Mouse (Mus musculus): ENCODE measurements around the gene Hdac9. TPM values are rescaled to one million over a fixed set of nuclear protein-coding genes. Genes with fewer than 3 reads are reported as not detected.

The Hdac9 gene
- polyA plus RNA-seq, 1 experiment from 2014 or later: 0.45 TPM

DNA sequence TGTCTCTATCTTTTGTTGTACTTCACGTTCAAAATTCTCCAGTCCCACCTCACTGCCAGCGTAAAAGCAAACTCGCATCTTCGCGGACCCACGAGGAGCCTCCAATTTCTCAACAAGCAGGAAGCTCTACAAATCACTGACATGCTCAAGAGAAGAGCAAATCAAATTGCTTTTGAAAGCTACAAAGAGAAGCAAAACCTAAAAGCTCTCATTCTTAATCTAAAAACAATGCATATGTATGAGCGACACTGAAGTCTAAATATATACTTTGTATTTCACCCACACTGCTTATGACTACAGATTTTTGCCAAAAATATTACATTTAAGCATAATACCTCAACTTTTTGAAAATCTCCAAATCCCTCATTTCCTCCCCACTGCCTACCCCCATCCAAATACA is 45.9 kb downstream of the Hdac9 start:
- POLR2A ChIA-PET: no interaction called here
- CTCF ChIA-PET: no interaction called here
- in situ Hi-C loops (cut with MboI; ENCODE audit: low pct_unique_long_range_greater_than_20kb): no loop called here
- no peak for TF ChIP-seq CTCF (IDR thresholded peaks at IDR 0.05)
- no peak for ATAC-seq
- no peak for DNase-seq (ENCODE audit: low read depth, low spot score)
- peaks cover 13% of the 10 kb centered on the region for H3K27me3 ChIP-seq

DNA sequence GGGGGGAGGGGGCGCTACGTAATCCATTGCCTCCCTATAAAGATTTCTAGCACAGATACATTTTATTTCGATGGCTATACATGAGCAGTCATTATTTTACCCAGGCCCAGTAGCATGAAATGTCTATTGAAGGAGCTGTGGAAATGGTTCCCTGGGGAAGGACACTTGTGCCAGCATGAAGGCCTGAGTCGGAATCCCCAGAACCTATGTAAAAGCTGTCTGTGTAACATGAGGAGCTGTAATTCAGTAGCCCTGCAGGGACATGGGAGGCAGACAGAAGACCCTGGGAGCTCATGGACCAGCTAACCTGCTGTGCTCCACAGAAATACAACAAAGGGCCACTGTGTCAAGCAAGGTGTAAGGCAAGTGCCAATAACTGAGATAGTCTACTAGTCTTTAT is 75.7 kb downstream of the Hdac9 start:
- DNase-seq (ENCODE audit: low read depth, low spot score) (no peak), ATAC-seq (no peak)
- TF ChIP-seq CTCF (IDR thresholded peaks at IDR 0.05): no peak
- in situ Hi-C loops (cut with MboI; ENCODE audit: low pct_unique_long_range_greater_than_20kb): no loop called here
- POLR2A ChIA-PET: no interaction called here
- CTCF ChIA-PET: no interaction called here
- H3K27me3 ChIP-seq: peaks cover 14% of the 10 kb centered on the region

DNA sequence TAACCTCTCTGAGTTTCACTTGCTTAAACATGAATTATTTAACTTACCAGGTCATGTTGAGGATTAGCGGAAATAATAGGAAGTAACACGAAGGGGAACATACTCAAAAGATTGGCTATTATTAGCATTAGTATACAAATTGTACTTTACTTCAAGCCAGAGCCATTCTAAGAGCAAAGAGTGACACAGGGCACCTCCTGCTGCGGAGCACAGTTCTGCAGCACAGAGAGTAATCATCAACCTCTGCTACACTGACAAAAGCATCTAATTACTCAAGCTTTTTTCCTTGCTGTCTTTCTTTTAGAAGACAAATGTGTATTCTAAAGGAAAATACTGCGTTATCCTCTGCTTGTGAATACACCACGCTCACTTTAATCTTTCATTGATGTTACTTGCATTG is 79.6 kb downstream of the Hdac9 start:
- in situ Hi-C loops (cut with MboI; ENCODE audit: low pct_unique_long_range_greater_than_20kb): no loop called here
- DNase-seq (ENCODE audit: low read depth, low spot score): no peak
- TF ChIP-seq CTCF (IDR thresholded peaks at IDR 0.05): no peak
- ATAC-seq: no peak
- CTCF ChIA-PET: no interaction called here
- POLR2A ChIA-PET: no interaction called here
- peaks cover 9% of the 10 kb centered on the region for H3K27me3 ChIP-seq

DNA sequence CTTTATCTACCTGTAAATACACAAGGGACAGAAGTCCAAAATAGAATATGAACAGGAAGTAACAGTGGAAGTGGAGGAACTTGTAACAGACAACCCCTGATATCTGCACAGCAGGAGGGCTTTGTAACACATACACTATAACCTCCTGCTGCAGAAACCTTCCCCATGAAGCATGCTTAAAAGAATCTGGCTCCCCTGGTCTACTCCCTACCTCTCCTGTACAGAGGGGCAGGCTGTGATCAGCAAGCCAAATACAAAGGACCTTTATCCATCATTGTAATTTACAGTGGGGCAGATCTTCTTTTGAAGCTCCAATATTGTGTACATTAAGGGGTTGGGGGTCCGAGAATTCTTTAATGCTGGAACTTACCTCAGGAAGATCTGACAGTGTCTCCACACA is 80.0 kb downstream of the Hdac9 start:
- H3K27me3 ChIP-seq: peaks cover 9% of the 10 kb centered on the region
- no peak for TF ChIP-seq CTCF (IDR thresholded peaks at IDR 0.05)
- no peak for DNase-seq (ENCODE audit: low read depth, low spot score)
- in situ Hi-C loops (cut with MboI; ENCODE audit: low pct_unique_long_range_greater_than_20kb): no loop called here
- no peak for ATAC-seq
- ChIA-PET CTCF (interaction anchor here (0.8 kb wide), 1 partner anchor 148 kb away, joined by 3 read pairs; no protein-coding TSS in a partner anchor), POLR2A (no interaction called here)

DNA sequence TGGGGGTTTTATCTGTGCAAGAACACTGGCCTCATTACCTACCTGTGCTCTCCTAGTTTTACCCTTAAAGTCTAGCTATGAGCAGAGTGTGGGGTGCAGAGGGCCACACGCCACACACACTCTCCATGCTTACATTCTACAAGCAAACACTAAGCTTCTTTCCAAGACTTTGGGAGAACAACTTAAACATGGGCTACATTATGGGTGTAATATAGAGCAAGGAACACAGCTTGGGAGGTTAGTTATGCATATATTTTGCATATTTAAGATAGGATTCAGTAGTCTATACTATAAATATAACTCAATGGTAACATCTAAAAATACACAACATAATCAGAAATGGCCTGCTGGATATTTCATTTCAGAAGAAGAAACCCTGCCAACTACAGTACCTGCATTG is 80.8 kb downstream of the Hdac9 start:
- in situ Hi-C loops (cut with MboI; ENCODE audit: low pct_unique_long_range_greater_than_20kb): no loop called here

DNA sequence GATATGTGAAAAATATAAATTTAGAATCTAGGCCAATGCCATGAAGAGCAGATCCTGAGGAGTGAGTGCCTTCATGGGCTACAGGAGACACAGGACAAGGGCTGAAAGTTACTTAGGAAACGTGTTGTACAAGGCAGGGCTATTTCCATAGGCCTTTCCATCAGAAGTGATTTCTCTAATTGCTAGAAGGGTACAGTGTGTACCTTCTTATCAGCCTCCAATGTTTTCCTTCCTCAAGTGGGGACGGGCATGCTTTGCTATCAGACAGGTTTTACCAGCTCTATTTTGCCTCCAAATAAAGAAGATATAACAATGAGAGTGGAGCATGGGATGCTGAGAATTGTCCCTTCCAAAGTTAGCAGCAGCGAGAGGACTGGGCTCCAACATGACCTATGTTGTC is 81.4 kb downstream of the Hdac9 start:
- H3K27me3 ChIP-seq: peaks cover 13% of the 10 kb centered on the region
- POLR2A ChIA-PET: no interaction called here
- no peak for DNase-seq (ENCODE audit: low read depth, low spot score)
- ATAC-seq: no peak
- CTCF ChIA-PET: no interaction called here
- in situ Hi-C loops (cut with MboI; ENCODE audit: low pct_unique_long_range_greater_than_20kb): no loop called here
- TF ChIP-seq CTCF (IDR thresholded peaks at IDR 0.05): no peak

More for the DNA sequence above, 80.8 kb downstream of the Hdac9 start:
- DNase-seq (ENCODE audit: low read depth, low spot score) (no peak), ATAC-seq (no peak)
- H3K27me3 ChIP-seq: peaks cover 17% of the 10 kb centered on the region
- TF ChIP-seq CTCF (IDR thresholded peaks at IDR 0.05): no peak
- POLR2A ChIA-PET: no interaction called here
- CTCF ChIA-PET: interaction anchor here (0.8 kb wide), 1 partner anchor 147 kb away, joined by 3 read pairs; no protein-coding TSS in a partner anchor

DNA sequence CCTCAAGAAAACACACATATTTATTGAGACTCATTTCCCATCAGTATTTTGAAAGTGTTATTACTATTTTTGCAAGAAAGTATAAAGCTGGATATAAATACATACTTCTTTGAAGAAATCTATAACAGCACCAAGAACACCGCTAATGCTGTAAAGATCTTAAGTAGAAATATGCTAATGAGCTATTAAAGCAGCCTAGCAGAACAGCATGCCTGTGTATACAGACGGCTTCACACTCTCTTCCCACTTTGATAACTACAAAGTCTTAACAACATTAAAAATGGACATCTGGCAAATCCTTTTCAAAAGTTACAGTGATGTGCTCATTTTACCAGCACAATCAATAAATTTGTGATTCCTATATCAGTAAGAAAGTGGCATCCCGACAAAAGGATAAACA is 88.2 kb downstream of the Hdac9 start:
- CTCF ChIA-PET: no interaction called here
- in situ Hi-C loops (cut with MboI; ENCODE audit: low pct_unique_long_range_greater_than_20kb): no loop called here

DNA sequence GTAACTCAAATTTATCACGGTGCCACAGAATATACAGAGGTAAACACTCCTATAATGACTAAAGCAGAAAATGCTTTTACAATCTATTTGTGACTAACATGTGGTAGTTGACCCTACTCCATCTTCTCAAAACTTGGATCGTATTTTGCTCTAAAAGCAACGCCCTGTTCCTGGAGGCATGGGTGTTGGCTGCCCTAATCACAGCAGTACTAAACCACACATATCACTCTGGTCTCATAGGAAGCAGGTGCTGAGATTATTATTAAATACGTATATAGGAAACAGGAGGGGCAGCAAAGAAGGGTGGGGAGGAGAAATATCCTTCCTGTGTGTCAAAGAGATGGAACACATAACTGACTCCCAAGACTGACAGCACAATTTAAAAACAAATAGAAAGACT is 90.0 kb downstream of the Hdac9 start:
- no peak for TF ChIP-seq CTCF (IDR thresholded peaks at IDR 0.05)
- CTCF ChIA-PET: no interaction called here
- H3K27me3 ChIP-seq: peaks cover 13% of the 10 kb centered on the region
- POLR2A ChIA-PET: no interaction called here
- no peak for ATAC-seq
- DNase-seq (ENCODE audit: low read depth, low spot score): no peak
- in situ Hi-C loops (cut with MboI; ENCODE audit: low pct_unique_long_range_greater_than_20kb): no loop called here

More for the DNA sequence above, 88.2 kb downstream of the Hdac9 start:
- TF ChIP-seq CTCF (IDR thresholded peaks at IDR 0.05): no peak
- POLR2A ChIA-PET: no interaction called here
- no peak for DNase-seq (ENCODE audit: low read depth, low spot score)
- peaks cover 13% of the 10 kb centered on the region for H3K27me3 ChIP-seq
- no peak for ATAC-seq

DNA sequence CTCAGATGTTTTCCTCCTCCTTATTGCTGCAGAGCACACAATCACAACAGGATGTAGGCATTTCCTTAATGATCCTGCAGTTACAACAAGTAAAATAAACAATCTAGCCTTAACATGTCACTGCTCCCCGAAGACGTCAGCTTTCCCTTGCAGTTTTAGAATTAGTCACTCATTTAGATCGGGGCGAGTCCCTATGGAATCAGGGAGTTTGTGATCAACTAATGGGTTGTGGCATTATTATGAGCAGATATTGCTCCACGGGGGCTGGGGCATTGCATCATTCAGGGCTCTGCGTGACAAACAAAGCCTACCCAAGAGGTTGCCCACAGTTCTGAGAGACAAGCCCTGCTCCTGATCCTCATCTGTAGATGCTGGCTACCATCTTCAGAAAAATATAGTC is 96.7 kb downstream of the Hdac9 start:
- in situ Hi-C loops (cut with MboI; ENCODE audit: low pct_unique_long_range_greater_than_20kb): no loop called here
- no peak for DNase-seq (ENCODE audit: low read depth, low spot score)
- no peak for ATAC-seq
- no peak for TF ChIP-seq CTCF (IDR thresholded peaks at IDR 0.05)
- POLR2A ChIA-PET: no interaction called here
- CTCF ChIA-PET: no interaction called here
- peaks cover 5% of the 10 kb centered on the region for H3K27me3 ChIP-seq

DNA sequence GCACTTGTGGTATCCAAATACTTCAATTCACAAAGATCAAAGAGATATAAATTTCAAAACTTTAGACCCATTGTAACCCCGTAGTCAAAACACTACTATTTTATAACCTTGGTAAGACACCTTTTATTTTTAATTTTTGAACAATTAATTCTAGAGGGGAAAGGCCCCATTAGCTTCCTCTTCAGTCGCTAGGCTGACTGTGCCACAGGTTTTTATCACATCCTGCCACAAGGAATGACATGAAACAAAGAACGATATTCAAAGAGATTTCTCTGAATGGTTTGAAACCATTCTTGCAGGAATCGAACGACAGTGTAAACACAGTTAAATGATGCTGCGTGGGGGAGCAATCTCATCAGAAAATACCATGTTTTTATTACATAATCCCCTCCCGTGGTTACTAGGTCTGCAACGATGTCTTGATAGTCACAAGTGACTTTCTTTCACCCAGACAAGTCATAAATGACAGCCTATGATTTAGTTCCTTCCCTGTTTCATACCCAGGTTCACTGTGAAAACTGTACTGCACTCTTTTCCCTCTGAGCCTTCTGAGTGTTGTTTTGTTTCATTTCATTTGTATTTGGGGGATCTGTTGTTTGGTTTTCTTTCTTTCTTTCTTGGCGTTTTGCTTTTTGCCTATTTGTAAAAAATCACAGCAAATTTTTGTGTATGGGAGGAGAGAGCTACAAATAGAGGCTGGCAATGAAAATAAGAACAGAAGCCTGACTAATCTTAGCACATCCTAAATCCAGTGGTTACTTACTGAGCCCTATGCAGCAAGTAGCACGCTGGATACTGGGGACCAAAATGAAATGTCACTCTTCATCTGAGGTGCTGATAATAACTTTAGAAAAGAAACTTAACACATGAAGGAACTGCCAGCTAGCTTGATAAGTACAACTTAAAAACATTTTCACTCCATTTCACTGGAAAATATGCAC is 105.0 kb downstream of the Hdac9 start:
- no peak for TF ChIP-seq CTCF (IDR thresholded peaks at IDR 0.05)
- H3K27me3 ChIP-seq: peaks cover 18% of the 10 kb centered on the region
- CTCF ChIA-PET: no interaction called here
- DNase-seq (ENCODE audit: low read depth, low spot score) (no peak), ATAC-seq (no peak)
- in situ Hi-C loops (cut with MboI; ENCODE audit: low pct_unique_long_range_greater_than_20kb): no loop called here
- POLR2A ChIA-PET: no interaction called here

DNA sequence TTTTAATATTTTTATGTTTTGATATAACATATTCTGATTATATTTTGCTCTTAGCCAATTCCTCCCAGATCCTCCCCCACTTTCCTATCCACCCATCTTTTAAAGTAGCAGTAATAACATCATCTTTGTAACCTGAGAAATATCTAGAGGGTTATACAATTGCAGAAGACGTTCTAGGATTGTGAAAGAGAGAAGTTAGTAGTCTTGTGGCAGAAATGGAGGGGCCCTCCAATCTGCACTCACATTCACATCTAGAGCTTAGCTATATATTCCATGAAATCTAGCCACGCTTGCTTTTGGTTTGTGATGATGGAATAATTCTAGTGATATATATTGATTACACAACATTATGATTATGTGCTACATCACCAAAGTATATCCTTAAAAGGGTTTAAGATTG is 106.7 kb downstream of the Hdac9 start:
- in situ Hi-C loops (cut with MboI; ENCODE audit: low pct_unique_long_range_greater_than_20kb): no loop called here
- TF ChIP-seq CTCF (IDR thresholded peaks at IDR 0.05): no peak
- peaks cover 21% of the 10 kb centered on the region for H3K27me3 ChIP-seq
- DNase-seq (ENCODE audit: low read depth, low spot score): no peak
- no peak for ATAC-seq
- ChIA-PET CTCF (interaction anchor here (1.1 kb wide), 1 partner anchor 32 kb away, joined by 3 read pairs; no protein-coding TSS in a partner anchor), POLR2A (no interaction called here)

All from Patski (cell line).